Mouse (Mus musculus) heart, adult 2 months (tissue): Measurements from ENCODE around the gene Reps1.

Source experiments
- CTCF ChIP-seq: fragments of 200-600 bp; IDR thresholded peaks from 2 replicates; pipeline ENCODE4 v1.8.1; 2022; ENCODE audit warnings: antibody characterized with exemption, mild to moderate bottlenecking, moderate library complexity
- EP300 ChIP-seq: fragments of 200-500 bp; IDR thresholded peaks from 2 replicates; pipeline ENCODE4 v1.6.1; 2011; ENCODE audit warnings: low read depth, low read length, control low read depth; ENCODE audit not compliant: insufficient read depth
- POLR2A ChIP-seq: fragments of 200-500 bp; IDR thresholded peaks from 2 replicates; pipeline ENCODE4 v1.6.1; 2011; ENCODE audit warnings: mild to moderate bottlenecking, low read depth, low read length, control low read depth; ENCODE audit not compliant: insufficient read depth

GRCm38 (mm10) chr10:18075845-18076244 lies 20.2 kb downstream of the Reps1 start:
- TF ChIP-seq CTCF (no peak), EP300 (no peak), POLR2A (no peak)
